Mouse (Mus musculus): Measurements from ENCODE around the gene Nwd2. TPM values are rescaled to one million over a fixed set of nuclear protein-coding genes. Genes with fewer than 3 reads are reported as not detected.

Gene Nwd2
- polyA plus RNA-seq, 1 experiment: not detected

DNA sequence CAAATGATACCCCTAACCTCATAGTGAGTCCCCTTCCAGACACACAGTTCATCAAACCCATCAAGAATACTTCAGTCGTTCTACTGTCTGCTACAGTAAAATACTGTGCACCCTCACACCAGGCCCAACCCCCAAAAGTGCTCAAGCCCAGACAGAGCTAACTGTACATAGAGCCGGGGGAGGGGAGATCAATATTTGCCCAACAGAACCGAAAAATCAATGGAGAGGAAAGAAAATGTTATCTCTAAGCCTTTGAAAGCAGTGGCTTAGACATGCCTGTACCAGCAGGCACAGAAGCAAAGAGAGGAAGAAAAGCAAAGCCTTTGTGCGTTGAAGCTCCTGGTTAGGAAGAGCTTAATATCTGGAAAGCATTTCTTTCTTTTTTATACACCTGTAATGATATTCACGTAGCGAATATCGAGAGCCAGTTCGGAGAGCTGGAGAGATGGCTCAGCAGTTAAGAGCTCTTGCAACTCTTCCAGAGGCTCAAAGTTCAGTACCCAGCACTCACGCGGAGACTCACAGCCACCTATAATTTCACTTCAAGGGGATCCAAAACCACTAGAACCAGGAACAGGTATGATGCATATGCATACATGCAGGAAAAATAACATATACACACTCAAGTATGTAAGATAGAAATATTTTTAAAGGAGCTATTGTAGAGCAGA is 139.4 kb downstream of the Nwd2 start:
- no peaks in the 10 kb centered on the region for H3K9me3 ChIP-seq
- TF ChIP-seq FLI1 (IDR thresholded peaks at IDR 0.05; ENCODE audit: low read length): no peak
- TF ChIP-seq GATA1 (IDR thresholded peaks at IDR 0.05; ENCODE audit: borderline replicate concordance, low read length): no peak
- H3K4me1 ChIP-seq: no peaks in the 10 kb centered on the region
- H3K27me3 ChIP-seq (replicated peaks): no peaks in the 10 kb centered on the region
- no peak overlapping the region for H3K4me3 ChIP-seq (replicated peaks)
- H3K36me3 ChIP-seq (replicated peaks; ENCODE audit: low read length): no peaks in the 10 kb centered on the region

DNA sequence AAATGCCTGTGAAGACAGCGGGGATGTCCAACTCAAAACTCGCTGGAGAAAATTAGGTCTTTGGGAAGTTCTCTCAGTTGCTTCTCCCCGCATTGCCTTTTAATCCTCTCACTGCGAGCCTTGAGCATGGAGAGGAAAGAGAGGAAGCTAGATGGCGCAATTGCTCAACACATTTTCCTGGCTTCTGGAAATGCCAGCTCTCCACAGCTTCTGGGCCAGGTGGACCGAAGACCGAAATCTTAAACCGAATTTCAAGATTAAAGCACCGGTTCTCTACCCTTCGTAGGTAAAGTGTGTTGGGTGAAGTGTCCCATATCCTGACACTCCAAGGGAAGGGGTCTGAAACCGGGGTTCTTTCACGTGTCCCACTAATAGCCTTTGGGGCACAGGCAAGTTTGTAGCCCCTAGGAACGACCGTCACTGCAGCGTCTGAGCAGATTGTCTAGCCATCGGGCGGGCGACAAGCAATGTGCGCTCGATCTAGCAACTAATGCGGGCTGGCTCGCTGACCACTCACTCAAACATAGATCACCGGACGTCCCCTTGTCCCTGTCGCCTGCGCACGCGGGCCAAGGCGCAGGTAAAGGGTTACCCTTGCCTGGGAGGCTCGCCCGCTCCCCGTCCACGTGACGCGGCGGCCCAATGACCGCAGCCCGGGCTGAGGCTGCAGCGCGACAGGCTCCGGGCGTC is 163.1 kb downstream of the Nwd2 start, which contains the start of gene 0610040J01Rik:
0610040J01Rik (plus strand) TSS at position 545 of the 690 bp plus-strand sequence.
- H3K27me3 ChIP-seq (replicated peaks): peaks cover 26% of the 10 kb centered on the region
- peaks cover 8% of the 10 kb centered on the region for H3K9me3 ChIP-seq
- peaks cover 7% of the 10 kb centered on the region for H3K4me1 ChIP-seq
- peak within 1 kb of the TSS; percentile 90 for H3K4me3 ChIP-seq (replicated peaks)
- no peak for TF ChIP-seq GATA1 (IDR thresholded peaks at IDR 0.05; ENCODE audit: borderline replicate concordance, low read length)
- no peak for TF ChIP-seq FLI1 (IDR thresholded peaks at IDR 0.05; ENCODE audit: low read length)
- H3K36me3 ChIP-seq (replicated peaks; ENCODE audit: low read length): no peaks in the 10 kb centered on the region

DNA sequence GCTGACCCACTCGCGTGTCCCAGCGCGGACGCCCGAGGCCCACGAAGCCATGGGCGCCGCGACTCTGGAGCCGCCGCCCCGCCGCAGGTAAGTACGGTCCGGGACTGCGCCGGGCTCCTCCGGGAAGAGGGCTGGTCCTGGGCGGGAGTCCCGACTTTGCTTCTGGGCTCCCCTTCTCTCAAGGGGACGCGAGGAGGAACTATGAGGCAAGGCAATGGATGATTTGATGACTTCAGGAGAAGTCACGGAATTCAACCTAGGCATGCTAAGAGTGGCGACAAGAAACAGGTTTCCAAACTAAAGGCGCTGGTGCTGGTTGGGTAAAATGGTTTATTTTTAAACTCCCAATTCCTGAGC is 163.6 kb downstream of the Nwd2 start:
- TF ChIP-seq FLI1 (IDR thresholded peaks at IDR 0.05; ENCODE audit: low read length) (no peak), GATA1 (IDR thresholded peaks at IDR 0.05; ENCODE audit: borderline replicate concordance, low read length) (no peak)
- Histone ChIP-seq H3K4me3 (replicated peaks) (peak overlapping the region; percentile 90), H3K9me3 (peaks cover 8% of the 10 kb centered on the region), H3K4me1 (peaks cover 7% of the 10 kb centered on the region), H3K27me3 (replicated peaks) (peaks cover 28% of the 10 kb centered on the region), H3K36me3 (replicated peaks; ENCODE audit: low read length) (no peaks in the 10 kb centered on the region)

DNA sequence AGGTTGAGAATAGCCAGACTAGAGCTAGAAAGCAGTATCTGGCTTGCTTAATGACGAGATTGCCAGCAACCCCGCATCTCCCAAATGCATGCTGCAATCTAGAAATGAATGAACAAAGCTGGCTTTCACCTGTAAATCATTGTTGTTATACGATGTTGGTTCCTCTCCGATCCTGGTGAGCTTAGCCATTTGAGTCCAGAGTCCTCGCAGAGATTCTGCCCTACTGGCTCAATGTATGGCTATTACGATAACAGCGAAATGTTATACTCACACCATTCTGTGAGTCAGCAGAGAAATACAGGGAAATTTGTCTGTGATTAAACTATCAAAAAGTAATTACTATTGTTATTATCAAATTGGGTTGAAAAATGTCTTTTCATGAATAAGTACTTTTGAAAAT is 167.7 kb downstream of the Nwd2 start:
- Histone ChIP-seq H3K4me1 (peaks cover 7% of the 10 kb centered on the region), H3K4me3 (replicated peaks) (no peak overlapping the region), H3K36me3 (replicated peaks; ENCODE audit: low read length) (no peaks in the 10 kb centered on the region), H3K27me3 (replicated peaks) (peaks cover 27% of the 10 kb centered on the region), H3K9me3 (peaks cover 8% of the 10 kb centered on the region)
- no peak for TF ChIP-seq FLI1 (IDR thresholded peaks at IDR 0.05; ENCODE audit: low read length)
- no peak for TF ChIP-seq GATA1 (IDR thresholded peaks at IDR 0.05; ENCODE audit: borderline replicate concordance, low read length)

DNA sequence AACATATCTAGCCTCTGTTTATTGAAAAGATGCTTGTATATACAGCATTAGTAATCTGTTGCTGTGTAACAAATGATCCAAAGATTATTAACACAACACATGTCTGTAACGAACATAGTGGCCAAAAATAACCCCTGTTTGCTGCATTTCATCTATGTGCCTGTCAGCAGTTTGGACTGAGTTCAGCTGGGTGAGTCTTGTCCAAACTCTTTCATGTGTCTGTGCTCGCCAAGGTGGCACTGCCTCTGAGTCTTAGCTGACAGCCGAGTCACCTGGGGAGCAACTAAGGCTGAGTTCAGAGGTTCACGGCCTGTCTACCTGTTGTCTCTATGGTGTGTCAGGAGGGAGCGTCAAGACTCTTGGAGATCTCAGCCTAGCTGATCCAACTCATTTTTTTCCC is 168.4 kb downstream of the Nwd2 start:
- Histone ChIP-seq H3K9me3 (peaks cover 1% of the 10 kb centered on the region; the same call in 1 of the 2 replicates), H3K4me3 (replicated peaks) (no peak overlapping the region), H3K4me1 (peaks cover 3% of the 10 kb centered on the region)

DNA sequence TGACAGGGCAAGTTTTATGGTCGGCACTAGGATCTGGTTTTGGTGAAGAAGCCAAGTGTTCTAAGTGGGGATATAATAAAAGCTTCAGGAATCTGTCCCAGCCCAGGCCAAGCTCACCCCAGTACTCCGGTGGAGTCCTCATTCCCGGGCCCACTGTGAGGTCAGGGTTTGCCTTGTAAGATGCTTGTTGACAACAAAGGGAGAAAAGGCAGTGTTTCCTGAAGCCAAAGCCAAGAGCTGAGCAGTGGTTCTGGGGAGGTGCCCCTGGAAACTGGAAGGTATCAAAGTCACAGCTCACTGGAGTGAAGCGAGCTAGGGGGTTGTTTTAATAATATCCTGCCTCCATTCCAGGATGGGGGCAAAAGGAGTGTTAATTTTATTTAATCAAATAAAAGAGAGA is 170.1 kb downstream of the Nwd2 start:
- TF ChIP-seq GATA1 (IDR thresholded peaks at IDR 0.05; ENCODE audit: borderline replicate concordance, low read length): no peak
- no peak for TF ChIP-seq FLI1 (IDR thresholded peaks at IDR 0.05; ENCODE audit: low read length)
- no peaks in the 10 kb centered on the region for H3K4me1 ChIP-seq
- peaks cover 6% of the 10 kb centered on the region for H3K27me3 ChIP-seq (replicated peaks)
- no peaks in the 10 kb centered on the region for H3K9me3 ChIP-seq
- H3K36me3 ChIP-seq (replicated peaks; ENCODE audit: low read length): no peaks in the 10 kb centered on the region
- H3K4me3 ChIP-seq (replicated peaks): no peak overlapping the region

More for the DNA sequence above, 168.4 kb downstream of the Nwd2 start:
- H3K36me3 ChIP-seq (replicated peaks; ENCODE audit: low read length): no peaks in the 10 kb centered on the region
- no peak for TF ChIP-seq FLI1 (IDR thresholded peaks at IDR 0.05; ENCODE audit: low read length)
- no peak for TF ChIP-seq GATA1 (IDR thresholded peaks at IDR 0.05; ENCODE audit: borderline replicate concordance, low read length)
- peaks cover 20% of the 10 kb centered on the region for H3K27me3 ChIP-seq (replicated peaks)

DNA sequence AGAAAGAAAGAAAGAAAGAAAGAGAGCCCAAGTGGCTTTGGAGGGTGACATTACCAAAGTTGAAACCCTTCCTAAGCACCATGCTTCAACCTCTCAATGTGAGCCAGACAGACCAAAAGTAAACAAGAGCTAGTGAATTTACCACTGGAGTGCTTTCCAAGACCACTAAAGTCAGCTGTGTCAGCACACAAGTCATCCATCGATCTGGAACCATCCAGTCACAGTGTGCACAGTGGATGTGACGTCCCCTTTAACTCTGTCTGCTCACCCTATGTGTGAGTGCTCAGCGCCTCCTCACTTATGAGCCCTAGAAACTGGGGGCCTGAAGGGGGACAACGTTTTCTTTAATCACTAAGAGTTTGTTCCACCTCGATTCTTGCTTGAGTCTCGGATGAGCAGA is 170.6 kb downstream of the Nwd2 start:
- Histone ChIP-seq H3K27me3 (replicated peaks) (peaks cover 3% of the 10 kb centered on the region), H3K4me3 (replicated peaks) (no peak overlapping the region), H3K4me1 (no peaks in the 10 kb centered on the region), H3K9me3 (no peaks in the 10 kb centered on the region), H3K36me3 (replicated peaks; ENCODE audit: low read length) (no peaks in the 10 kb centered on the region)
- TF ChIP-seq FLI1 (IDR thresholded peaks at IDR 0.05; ENCODE audit: low read length): no peak
- TF ChIP-seq GATA1 (IDR thresholded peaks at IDR 0.05; ENCODE audit: borderline replicate concordance, low read length): no peak

DNA sequence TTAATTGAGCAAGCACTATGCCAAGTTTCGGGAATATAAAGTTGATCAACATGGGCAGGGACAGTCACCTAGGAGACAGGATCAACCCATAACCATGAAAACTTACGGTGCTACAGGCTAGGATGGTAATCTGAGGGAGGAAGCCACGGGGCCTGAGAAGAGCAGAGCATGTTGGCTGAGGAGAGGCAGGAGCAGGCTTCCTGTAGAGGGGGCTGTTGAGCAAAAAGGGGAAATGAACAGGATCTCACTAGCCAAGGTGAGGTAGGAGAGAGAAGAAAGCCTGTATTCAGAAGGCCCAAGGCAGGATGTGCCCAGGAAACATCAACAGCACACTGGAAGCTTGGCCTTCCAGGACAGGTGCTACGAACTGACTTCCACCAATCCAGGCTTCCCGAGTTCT is 172.3 kb downstream of the Nwd2 start:
- Histone ChIP-seq H3K36me3 (replicated peaks; ENCODE audit: low read length) (no peaks in the 10 kb centered on the region), H3K9me3 (no peaks in the 10 kb centered on the region), H3K4me1 (no peaks in the 10 kb centered on the region), H3K4me3 (replicated peaks) (no peak overlapping the region), H3K27me3 (replicated peaks) (peaks cover 3% of the 10 kb centered on the region)
- no peak for TF ChIP-seq FLI1 (IDR thresholded peaks at IDR 0.05; ENCODE audit: low read length)
- TF ChIP-seq GATA1 (IDR thresholded peaks at IDR 0.05; ENCODE audit: borderline replicate concordance, low read length): no peak

DNA sequence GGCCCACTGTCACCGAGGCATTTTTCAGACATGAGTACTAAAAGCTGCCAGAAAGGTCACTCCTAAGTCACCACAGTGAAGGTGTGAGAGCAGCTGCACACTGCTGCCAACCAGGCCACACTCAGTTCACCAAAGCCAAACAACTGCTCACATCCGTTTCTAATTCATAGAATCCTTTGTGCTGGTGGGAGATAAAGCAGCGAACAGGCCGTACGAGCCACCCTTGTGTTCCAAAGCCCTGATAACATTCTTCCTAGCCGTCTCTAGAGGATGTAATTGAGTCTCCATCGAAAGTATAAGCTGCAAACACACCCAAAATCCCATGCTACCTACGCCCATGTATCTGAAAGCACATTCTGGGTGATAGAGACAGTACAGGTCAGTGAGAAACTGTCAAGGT is 173.0 kb downstream of the Nwd2 start:
- no peaks in the 10 kb centered on the region for H3K9me3 ChIP-seq
- H3K36me3 ChIP-seq (replicated peaks; ENCODE audit: low read length): no peaks in the 10 kb centered on the region
- H3K4me1 ChIP-seq: no peaks in the 10 kb centered on the region; the same call in 1 of the 2 replicates
- H3K4me3 ChIP-seq (replicated peaks): no peak overlapping the region
- no peak for TF ChIP-seq FLI1 (IDR thresholded peaks at IDR 0.05; ENCODE audit: low read length)
- TF ChIP-seq GATA1 (IDR thresholded peaks at IDR 0.05; ENCODE audit: borderline replicate concordance, low read length): no peak
- H3K27me3 ChIP-seq (replicated peaks): peaks cover 3% of the 10 kb centered on the region

Data from megakaryocyte, embryonic 14.5 days (primary cell).